Mouse (Mus musculus) forebrain, embryonic 13.5 days (tissue): ENCODE results near the gene Btn2a2. TPM values are rescaled to one million over a fixed set of nuclear protein-coding genes. Genes with fewer than 3 reads are reported as not detected.
A peak's percentile ranks its signal among the peaks of the same experiment; 100 is the strongest.

Experiments used
- ATAC-seq: fragments of 200-750 bp; cut with Nextera tagmentation; 2 replicates; pipeline ENCODE4 v1.8.0; 2017
- H3K27ac ChIP-seq: fragments of 300-500 bp; sonication (generic); 2 replicates; pipeline ENCODE4 v1.5.1; 2015; ENCODE audit warnings: inconsistent platforms, mild to moderate bottlenecking, moderate library complexity
- H3K27me3 ChIP-seq: fragments of 300-500 bp; sonication (generic); 2 replicates; pipeline ENCODE4 v1.6.1; 2015; ENCODE audit warnings: mild to moderate bottlenecking, inconsistent platforms
- H3K36me3 ChIP-seq: fragments of 300-500 bp; sonication (generic); 2 replicates; pipeline ENCODE4 v1.6.1; 2015; ENCODE audit warnings: mild to moderate bottlenecking, inconsistent platforms; ENCODE audit not compliant: poor library complexity, severe bottlenecking
- H3K4me1 ChIP-seq: fragments of 300-500 bp; sonication (generic); 2 replicates; pipeline ENCODE4 v1.6.1; 2015; ENCODE audit warnings: inconsistent platforms
- H3K4me2 ChIP-seq: fragments of 300-500 bp; sonication (generic); 2 replicates; pipeline ENCODE4 v1.6.1; 2015; ENCODE audit warnings: inconsistent platforms, mild to moderate bottlenecking, moderate library complexity
- H3K4me3 ChIP-seq: fragments of 300-500 bp; sonication (generic); 2 replicates; pipeline ENCODE4 v1.5.1; 2015; ENCODE audit warnings: mild to moderate bottlenecking, inconsistent platforms
- H3K9ac ChIP-seq: fragments of 300-500 bp; sonication (generic); 2 replicates; pipeline ENCODE4 v1.6.1; 2015; ENCODE audit warnings: mild to moderate bottlenecking, inconsistent platforms
- H3K9me3 ChIP-seq: fragments of 300-500 bp; sonication (generic); replicated peaks from 2 replicates; pipeline ENCODE4 v1.6.1; 2016; ENCODE audit warnings: inconsistent platforms
- WGBS: fragments of 180-500 bp; shearing (Covaris S2); methylation state at CpG from one replicate; pipeline ENCODE4 v1.1.7; 2015; 5-methylcytosine and 5-hydroxymethylcytosine counted together
- polyA plus RNA-seq: library from polyadenylated mRNA; unstranded; fragments of >200 nt; fragmentation: Nextera tagmentation; extraction: Ambion mirVana; gene quantifications from 2 replicates; pipeline ENCODE4 v1.2.1, GENCODE M21; 2015

Gene Btn2a2
- polyA plus RNA-seq, 1 experiment from 2014 or later = 0.08 TPM

GRCm38 (mm10) chr13:23436861-23437822 is 51.5 kb downstream of the Btn2a2 start:
- peak; percentile 43 for ATAC-seq
- Histone ChIP-seq H3K27ac (peak overlapping the region; percentile 54), H3K36me3 (no peaks in the 10 kb centered on the region), H3K4me2 (peak overlapping the region; percentile 72), H3K4me1 (peaks cover 13% of the 10 kb centered on the region), H3K27me3 (0 out of 2 replicates have a peak, but pooled peaks cover 3% of the 10 kb centered on the region), H3K9ac (peak overlapping the region; percentile 72), H3K9me3 (no peaks in the 10 kb centered on the region), H3K4me3 (peak overlapping the region; percentile 55)
- WGBS = under 1% methylated on average over 32 of the region's 32 CpGs

- Histone ChIP-seq H3K4me3 (peak overlapping the region; percentile 41), H3K9ac (no peak overlapping the region), H3K4me1 (peaks cover 13% of the 10 kb centered on the region), H3K27ac (no peak overlapping the region), H3K36me3 (no peaks in the 10 kb centered on the region), H3K4me2 (peak overlapping the region; percentile 63), H3K9me3 (no peaks in the 10 kb centered on the region), H3K27me3 (0 out of 2 replicates have a peak, but pooled peaks cover 3% of the 10 kb centered on the region)
- no peak for ATAC-seq
- WGBS = under 1% methylated on average over 11 of the region's 11 CpGs
Observed at GRCm38 (mm10) chr13:23436231-23436661, 52.4 kb downstream of the Btn2a2 start.

GRCm38 (mm10) chr13:23435676-23436075 is 53.0 kb downstream of the Btn2a2 start:
- peak overlapping the region; percentile 58 for H3K9ac ChIP-seq

GRCm38 (mm10) chr13:23435241-23435640 is 53.4 kb downstream of the Btn2a2 start:
- Histone ChIP-seq H3K4me3 (peak overlapping the region; percentile 41), H3K4me1 (peaks cover 13% of the 10 kb centered on the region), H3K27me3 (0 out of 2 replicates have a peak, but pooled peaks cover 3% of the 10 kb centered on the region), H3K4me2 (peak overlapping the region; percentile 63), H3K36me3 (no peaks in the 10 kb centered on the region), H3K9me3 (no peaks in the 10 kb centered on the region), H3K9ac (peak overlapping the region; percentile 58), H3K27ac (no peak overlapping the region)
- ATAC-seq = no peak
- 16% methylated on average over 4 of the region's 4 CpGs for WGBS

More at GRCm38 (mm10) chr13:23435676-23436075, 53.0 kb downstream of the Btn2a2 start:
- Histone ChIP-seq H3K36me3 (no peaks in the 10 kb centered on the region), H3K4me1 (peaks cover 13% of the 10 kb centered on the region), H3K4me3 (peak overlapping the region; percentile 41), H3K27ac (no peak overlapping the region), H3K9me3 (no peaks in the 10 kb centered on the region), H3K27me3 (0 out of 2 replicates have a peak, but pooled peaks cover 3% of the 10 kb centered on the region), H3K4me2 (peak overlapping the region; percentile 63)
- no peak for ATAC-seq
- 3% methylated on average over 12 of the region's 12 CpGs for WGBS

GRCm38 (mm10) chr13:23434426-23434825 is 54.2 kb downstream of the Btn2a2 start:
- 0 out of 2 replicates have a peak, but pooled peaks cover 3% of the 10 kb centered on the region for H3K27me3 ChIP-seq
- H3K27ac ChIP-seq = no peak overlapping the region
- H3K36me3 ChIP-seq = no peaks in the 10 kb centered on the region
- H3K9ac ChIP-seq = 0 out of 2 replicates have a peak overlapping the region, but pooled peaks have one; percentile 37
- ATAC-seq = no peak
- H3K4me2 ChIP-seq = peak overlapping the region; percentile 34
- peaks cover 20% of the 10 kb centered on the region for H3K4me1 ChIP-seq
- no peak overlapping the region for H3K4me3 ChIP-seq
- no peaks in the 10 kb centered on the region for H3K9me3 ChIP-seq
- WGBS = 11% methylated on average over 7 of the region's 7 CpGs

GRCm38 (mm10) chr13:23433801-23434200 is 54.9 kb downstream of the Btn2a2 start:
- peak overlapping the region; percentile 33 for H3K4me2 ChIP-seq
- no peaks in the 10 kb centered on the region for H3K9me3 ChIP-seq
- H3K36me3 ChIP-seq = no peaks in the 10 kb centered on the region
- ATAC-seq = no peak
- H3K9ac ChIP-seq = no peak overlapping the region
- no peak overlapping the region for H3K4me3 ChIP-seq
- peaks cover 25% of the 10 kb centered on the region for H3K4me1 ChIP-seq
- no peak overlapping the region for H3K27ac ChIP-seq
- 55% methylated on average over 5 of the region's 5 CpGs for WGBS
- 0 out of 2 replicates have a peak, but pooled peaks cover 3% of the 10 kb centered on the region for H3K27me3 ChIP-seq

GRCm38 (mm10) chr13:23433206-23433605 is 55.5 kb downstream of the Btn2a2 start:
- peaks cover 29% of the 10 kb centered on the region for H3K4me1 ChIP-seq
- no peaks in the 10 kb centered on the region for H3K36me3 ChIP-seq
- peak overlapping the region; percentile 62 for H3K4me2 ChIP-seq
- H3K27ac ChIP-seq = peak overlapping the region; percentile 57; the same call in 1 of the 2 replicates
- ATAC-seq = no peak
- H3K4me3 ChIP-seq = peak overlapping the region; percentile 53
- peak overlapping the region; percentile 46 for H3K9ac ChIP-seq
- H3K9me3 ChIP-seq = no peaks in the 10 kb centered on the region
- 16% methylated on average over 5 of the region's 5 CpGs for WGBS
- 0 out of 2 replicates have a peak, but pooled peaks cover 3% of the 10 kb centered on the region for H3K27me3 ChIP-seq

- 0 out of 2 replicates have a peak, but pooled peaks cover 3% of the 10 kb centered on the region for H3K27me3 ChIP-seq
- no peaks in the 10 kb centered on the region for H3K9me3 ChIP-seq
- under 1% methylated on average over 28 of the region's 28 CpGs for WGBS
- H3K27ac ChIP-seq = peak overlapping the region; percentile 57
- peaks cover 31% of the 10 kb centered on the region for H3K4me1 ChIP-seq
- H3K9ac ChIP-seq = peak overlapping the region; percentile 60
- peak; percentile 85 for ATAC-seq
- H3K36me3 ChIP-seq = no peaks in the 10 kb centered on the region
- H3K4me3 ChIP-seq = peak overlapping the region; percentile 53
- H3K4me2 ChIP-seq = peak overlapping the region; percentile 62
Observed at GRCm38 (mm10) chr13:23432562-23433201, 56.0 kb downstream of the Btn2a2 start.

GRCm38 (mm10) chr13:23431351-23431771 is 57.3 kb downstream of the Btn2a2 start:
- WGBS = 0% methylated on average over 15 of the region's 15 CpGs

GRCm38 (mm10) chr13:23430734-23431133 is 57.9 kb downstream of the Btn2a2 start:
- Histone ChIP-seq H3K4me2 (peak overlapping the region; percentile 62), H3K9ac (peak overlapping the region; percentile 70), H3K36me3 (no peaks in the 10 kb centered on the region), H3K4me3 (peak overlapping the region; percentile 53), H3K27ac (peak overlapping the region; percentile 92), H3K27me3 (0 out of 2 replicates have a peak, but pooled peaks cover 3% of the 10 kb centered on the region), H3K4me1 (peaks cover 32% of the 10 kb centered on the region), H3K9me3 (no peaks in the 10 kb centered on the region)
- WGBS = under 1% methylated on average over 17 of the region's 17 CpGs
- ATAC-seq = peak; percentile 63

More at GRCm38 (mm10) chr13:23431351-23431771, 57.3 kb downstream of the Btn2a2 start:
- H3K36me3 ChIP-seq = no peaks in the 10 kb centered on the region
- ATAC-seq = peak; percentile 87
- peak overlapping the region; percentile 92 for H3K27ac ChIP-seq
- no peaks in the 10 kb centered on the region for H3K9me3 ChIP-seq
- peak overlapping the region; percentile 53 for H3K4me3 ChIP-seq
- H3K27me3 ChIP-seq = 0 out of 2 replicates have a peak, but pooled peaks cover 3% of the 10 kb centered on the region
- H3K4me1 ChIP-seq = peaks cover 33% of the 10 kb centered on the region
- peak overlapping the region; percentile 62 for H3K4me2 ChIP-seq
- peak overlapping the region; percentile 60 for H3K9ac ChIP-seq

- H3K27me3 ChIP-seq = 0 out of 2 replicates have a peak, but pooled peaks cover 3% of the 10 kb centered on the region
- no peaks in the 10 kb centered on the region for H3K36me3 ChIP-seq
- H3K4me1 ChIP-seq = peaks cover 29% of the 10 kb centered on the region
- peak overlapping the region; percentile 62 for H3K4me2 ChIP-seq
- peak overlapping the region; percentile 53 for H3K4me3 ChIP-seq
- whole genome bisulfite sequencing = 41% methylated on average over 10 of the region's 10 CpGs
- peak overlapping the region; percentile 92 for H3K27ac ChIP-seq
- ATAC-seq = no peak
- no peaks in the 10 kb centered on the region for H3K9me3 ChIP-seq
- peak overlapping the region; percentile 70 for H3K9ac ChIP-seq
Observed at GRCm38 (mm10) chr13:23429771-23430380, 58.8 kb downstream of the Btn2a2 start.
